Mouse (Mus musculus) fat pad, adult 2 months (tissue): ENCODE data around the gene Cdkn2aip.
A peak's percentile ranks its signal among the peaks of the same experiment; 100 is the strongest.

ENCODE experiments used
- DNase-seq: peaks from one replicate; pipeline ENCODE4 v3.0.0-alpha.2; 2011; ENCODE audit warnings: low read depth, low spot score; ENCODE audit errors: extremely low read depth

Gene Cdkn2aip

DNA sequence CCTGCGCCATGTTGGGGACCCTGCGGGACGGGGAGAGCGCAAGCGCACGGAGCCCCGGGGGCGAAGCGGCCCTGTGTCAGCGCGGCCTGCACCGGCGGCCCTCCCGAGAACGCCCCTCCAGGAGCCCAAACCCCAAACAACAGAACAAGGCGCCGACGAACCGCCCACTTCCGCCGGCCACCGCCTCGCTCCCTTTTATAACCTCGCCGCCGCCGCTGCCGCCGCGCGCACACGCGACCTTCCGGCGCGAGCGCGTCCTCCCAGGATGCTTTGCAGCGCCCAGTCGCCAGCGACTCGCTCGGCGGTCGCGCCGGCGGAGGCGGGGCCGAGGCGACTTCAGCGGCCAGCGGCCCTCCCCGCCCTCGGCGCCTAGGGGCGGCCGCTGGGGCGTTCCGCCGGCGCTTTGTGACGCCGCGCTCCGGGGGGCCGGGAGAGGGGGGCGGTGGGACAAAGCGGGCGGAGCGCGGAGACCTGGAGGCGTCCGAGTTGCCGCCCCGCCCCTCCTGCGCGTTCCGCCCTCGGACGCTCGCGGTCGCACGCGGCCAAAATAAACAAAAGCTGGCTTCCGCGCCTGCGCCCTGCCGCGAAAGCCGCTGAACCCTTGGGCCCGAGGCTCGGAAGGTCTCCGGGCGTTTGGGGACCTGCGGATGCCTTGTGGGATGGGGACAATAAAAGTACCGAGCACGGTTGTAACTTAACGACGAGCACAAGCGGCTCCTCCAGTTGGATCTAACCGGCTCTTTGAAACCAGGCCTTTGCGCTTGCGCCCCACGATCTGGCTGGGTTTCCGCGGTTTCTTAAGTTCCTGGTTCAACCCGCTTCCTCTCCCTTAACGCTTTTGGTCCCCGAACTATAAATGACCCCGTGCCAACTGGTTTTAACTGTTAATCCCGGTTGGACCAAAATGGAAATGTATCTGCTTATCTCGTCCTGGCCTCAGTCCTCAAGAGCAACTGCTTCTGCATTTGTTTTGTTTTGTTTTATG lies at the start of gene Cdkn2aip:
Cdkn2aip (minus strand) TSS at position 172 of the 985 bp plus-strand sequence.
- DNase-seq, result peak; percentile 87

DNA sequence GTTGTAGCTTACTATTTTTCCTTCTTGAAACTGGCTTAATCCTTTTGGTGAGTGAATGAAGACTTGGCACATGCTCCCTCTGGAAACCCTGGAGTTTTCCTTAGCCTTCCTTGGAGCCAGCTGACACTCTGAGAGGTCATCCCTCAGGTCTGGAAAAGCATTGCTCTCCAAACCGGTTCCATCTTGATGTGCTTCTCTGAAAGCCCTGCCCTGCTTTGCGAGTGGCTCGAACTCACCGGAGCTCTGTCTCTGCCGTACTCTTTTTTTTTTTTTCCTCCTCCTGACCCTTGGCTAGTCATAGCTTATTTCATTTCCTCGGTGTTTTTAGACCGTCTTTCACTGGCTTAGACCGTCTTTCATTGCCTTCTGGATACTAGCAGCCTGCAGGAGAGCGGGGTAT lies 49.5 kb upstream of the Cdkn2aip start:
- DNase-seq, result no peak

- no peak for DNase-seq
These were observed 47.0 kb upstream of the Cdkn2aip start for GRCm38 (mm10) chr8:47760685-47761084.

GRCm38 (mm10) chr8:47760186-47760585 lies 46.5 kb upstream of the Cdkn2aip start:
- DNase-seq, result no peak

DNA sequence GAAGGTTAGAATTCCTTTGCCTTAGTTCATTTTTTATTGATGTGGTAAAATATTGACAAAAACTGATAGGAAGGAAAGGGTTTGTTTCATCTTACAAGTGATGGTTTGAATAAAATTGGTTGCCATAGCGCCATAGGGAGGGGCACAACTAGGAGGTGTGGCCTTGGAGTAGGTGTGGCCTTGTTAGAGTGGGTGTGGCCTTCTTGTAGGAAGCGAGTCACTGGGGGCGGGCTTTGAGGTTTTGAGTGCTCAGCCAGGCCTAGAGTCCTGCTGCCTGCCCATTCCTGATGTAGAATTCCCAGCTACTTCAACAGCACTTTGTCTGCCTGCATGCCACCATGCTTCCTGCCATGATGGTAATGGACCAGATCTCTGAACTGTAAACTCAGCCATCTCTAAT lies 39.4 kb upstream of the Cdkn2aip start:
- DNase-seq, result no peak

GRCm38 (mm10) chr8:47750096-47750495 lies 36.4 kb upstream of the Cdkn2aip start:
- DNase-seq, result no peak

DNA sequence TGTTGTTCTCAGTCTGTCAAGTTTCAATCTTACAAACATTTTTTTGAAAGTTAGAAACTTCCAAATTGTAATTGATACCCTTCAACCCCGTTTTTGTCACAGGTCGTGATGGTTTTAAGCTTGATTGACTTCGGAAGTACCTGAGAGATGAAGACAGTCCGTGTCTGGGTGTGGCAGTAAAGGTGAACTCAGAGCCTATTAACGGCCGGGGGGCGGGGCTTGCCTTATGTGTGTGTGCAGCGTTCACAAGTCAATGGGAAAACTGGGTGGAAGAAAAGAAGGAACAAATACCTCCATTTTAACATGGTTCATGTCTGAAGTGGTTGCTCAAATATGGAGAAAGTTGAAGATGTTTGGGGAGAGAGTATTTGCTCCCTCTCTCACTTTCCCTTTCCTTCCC lies 35.8 kb upstream of the Cdkn2aip start:
- no peak for DNase-seq

DNA sequence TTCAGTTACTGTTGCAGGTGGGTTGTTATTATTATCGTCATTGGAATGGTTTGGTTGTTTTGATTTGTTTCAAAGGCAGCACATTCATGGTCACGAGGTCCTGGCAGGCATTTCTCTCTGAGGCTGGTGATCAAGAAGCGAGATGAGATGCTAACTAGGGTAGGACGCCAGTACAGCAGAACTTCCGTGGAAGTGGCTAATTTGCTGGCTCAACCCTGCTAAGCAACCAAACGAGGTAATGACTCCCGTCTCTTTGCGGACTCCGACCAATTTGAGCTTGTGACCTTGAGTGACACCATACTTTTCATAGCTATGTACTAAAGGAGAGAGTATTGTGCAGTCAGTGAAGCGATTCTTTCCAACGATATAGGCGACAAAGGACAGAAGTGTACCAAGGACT lies 32.6 kb upstream of the Cdkn2aip start:
- no peak for DNase-seq

GRCm38 (mm10) chr8:47745848-47746247 lies 32.1 kb upstream of the Cdkn2aip start:
- no peak for DNase-seq

DNA sequence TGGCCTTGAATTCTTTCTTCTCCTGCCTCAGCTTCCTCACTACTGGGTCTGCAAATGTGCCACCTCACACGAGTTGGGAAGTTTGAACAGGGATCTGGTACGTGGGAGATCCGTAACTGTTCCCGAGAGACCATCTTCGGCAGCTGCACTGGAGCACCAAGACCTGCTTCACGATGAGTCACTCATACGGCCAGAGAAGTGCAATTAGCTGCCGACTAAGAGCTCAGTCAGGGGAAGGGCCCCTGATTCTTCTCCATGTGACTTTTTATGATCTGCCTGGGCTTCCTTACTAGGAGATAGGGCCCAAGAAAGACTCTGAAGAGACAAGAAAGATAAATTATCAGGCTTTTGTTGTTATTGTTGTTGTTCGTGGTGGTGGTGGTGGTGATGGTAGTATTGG lies 31.1 kb upstream of the Cdkn2aip start:
- no peak for DNase-seq

DNA sequence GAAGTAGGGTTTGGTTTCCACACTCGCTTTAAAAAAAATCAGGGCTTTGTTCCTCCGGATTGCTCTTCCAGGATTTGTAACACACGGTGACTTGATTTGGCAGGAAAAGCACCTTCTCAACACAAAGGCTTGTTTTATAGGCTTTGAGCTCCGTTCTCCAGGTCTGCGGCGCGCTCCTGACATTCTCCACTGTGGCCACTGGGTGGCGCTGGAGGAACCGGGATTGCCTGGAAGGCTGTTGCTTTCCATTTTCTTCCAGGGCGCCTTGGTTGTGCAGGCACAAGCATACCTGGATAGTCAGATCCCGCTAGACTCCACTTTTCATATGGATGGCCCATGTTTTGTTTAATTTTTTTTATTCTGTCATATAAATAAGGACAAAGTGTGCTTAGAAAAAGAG lies 29.7 kb upstream of the Cdkn2aip start:
- DNase-seq, result no peak

GRCm38 (mm10) chr8:47742992-47743391 lies 29.3 kb upstream of the Cdkn2aip start:
- no peak for DNase-seq

DNA sequence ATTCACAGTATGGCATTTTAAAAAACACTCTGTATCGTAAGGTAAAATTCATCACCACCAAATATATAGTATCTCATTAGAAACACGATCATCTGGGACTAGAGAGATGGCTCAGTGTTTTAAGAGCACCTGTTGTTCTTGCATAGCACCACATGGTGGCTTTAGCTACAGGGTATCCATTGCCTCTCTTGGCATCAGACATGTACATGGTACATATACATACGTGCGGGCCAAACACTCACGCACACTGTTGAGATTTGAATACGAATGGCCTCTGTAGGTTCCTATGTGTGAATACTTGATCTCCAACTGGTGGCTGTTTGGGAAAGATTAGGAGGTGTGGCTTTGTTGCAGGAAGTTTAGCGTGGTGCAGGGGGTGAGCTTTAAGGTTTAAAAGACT lies 28.6 kb upstream of the Cdkn2aip start:
- no peak for DNase-seq

DNA sequence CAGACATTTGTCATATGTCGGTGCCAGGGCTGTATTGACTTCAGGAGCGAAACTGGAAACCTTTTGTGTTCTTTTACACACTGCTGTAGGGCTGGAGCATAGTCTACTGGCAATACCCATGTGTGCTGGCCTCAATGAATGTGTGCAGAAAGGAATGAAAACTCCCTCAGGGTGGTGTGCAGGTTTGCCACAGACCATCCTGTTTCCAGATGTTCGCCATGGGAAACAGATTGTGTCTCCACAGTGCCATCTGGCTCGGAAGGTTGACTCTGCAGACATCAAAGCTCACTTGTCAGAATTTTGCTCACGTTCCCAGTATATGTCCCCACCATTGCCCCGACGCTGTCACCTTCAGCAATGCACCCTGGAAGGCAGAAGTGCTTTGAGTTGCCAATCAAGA lies 23.4 kb upstream of the Cdkn2aip start:
- DNase-seq, result peak; percentile 43

DNA sequence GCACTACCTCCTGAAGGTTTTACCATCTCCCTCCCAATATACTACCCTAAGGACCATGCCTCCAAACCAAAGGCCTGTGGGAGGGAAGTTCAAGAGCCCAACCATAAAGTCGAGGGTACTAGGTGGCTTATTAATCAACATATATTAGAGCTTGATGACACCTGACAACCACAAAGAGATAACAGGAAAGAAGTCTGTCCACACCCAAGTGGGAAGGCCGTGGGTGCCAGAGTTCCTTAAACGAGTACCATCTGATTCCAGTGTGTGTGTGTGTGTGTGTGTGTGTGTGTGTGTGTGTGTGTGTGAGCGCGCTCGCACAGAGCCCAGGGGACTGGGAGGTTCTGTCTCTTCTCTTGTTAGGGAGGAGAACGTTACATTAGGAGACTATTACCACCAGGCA lies 15.6 kb upstream of the Cdkn2aip start:
- no peak for DNase-seq

DNA sequence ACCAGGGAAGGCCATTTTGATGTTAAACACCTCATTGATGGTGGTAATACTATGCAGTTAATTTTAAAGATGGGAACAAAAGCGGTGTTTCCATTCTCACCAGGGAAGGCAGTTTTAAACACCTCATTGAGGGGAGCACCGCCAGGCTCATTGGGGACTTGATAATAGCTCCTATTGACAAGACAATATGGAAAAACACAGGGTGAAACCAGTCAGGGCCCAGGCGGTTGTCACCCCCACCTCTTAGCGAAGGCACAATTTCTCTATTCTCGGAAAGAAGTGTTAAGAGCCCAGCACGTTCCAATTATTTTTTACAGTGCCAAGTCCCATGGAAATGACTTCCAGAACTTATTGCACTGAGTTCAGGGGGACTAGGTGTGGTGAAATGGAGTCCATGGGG lies 13.2 kb upstream of the Cdkn2aip start:
- DNase-seq, result no peak

DNA sequence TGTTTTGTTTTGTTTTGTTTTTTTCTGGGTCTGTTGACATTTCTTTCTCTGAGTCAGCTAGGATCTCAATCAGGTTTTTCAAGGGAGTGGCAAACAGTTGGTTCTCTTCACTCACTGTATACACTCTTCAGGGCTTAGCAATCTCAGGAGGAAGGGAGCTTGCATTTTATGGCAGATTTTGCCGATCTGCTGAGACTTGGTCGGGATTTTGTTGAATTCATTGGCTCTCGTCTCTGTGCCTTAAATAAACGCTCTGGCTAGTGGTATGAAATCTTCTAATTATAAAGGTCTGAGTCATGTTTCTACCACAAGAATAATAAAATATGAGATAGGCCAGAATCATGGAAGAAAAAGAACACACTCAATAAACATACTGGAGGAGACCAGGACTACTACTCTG lies 7.9 kb upstream of the Cdkn2aip start:
- no peak for DNase-seq

GRCm38 (mm10) chr8:47718641-47719040 lies 4.9 kb upstream of the Cdkn2aip start:
- no peak for DNase-seq

DNA sequence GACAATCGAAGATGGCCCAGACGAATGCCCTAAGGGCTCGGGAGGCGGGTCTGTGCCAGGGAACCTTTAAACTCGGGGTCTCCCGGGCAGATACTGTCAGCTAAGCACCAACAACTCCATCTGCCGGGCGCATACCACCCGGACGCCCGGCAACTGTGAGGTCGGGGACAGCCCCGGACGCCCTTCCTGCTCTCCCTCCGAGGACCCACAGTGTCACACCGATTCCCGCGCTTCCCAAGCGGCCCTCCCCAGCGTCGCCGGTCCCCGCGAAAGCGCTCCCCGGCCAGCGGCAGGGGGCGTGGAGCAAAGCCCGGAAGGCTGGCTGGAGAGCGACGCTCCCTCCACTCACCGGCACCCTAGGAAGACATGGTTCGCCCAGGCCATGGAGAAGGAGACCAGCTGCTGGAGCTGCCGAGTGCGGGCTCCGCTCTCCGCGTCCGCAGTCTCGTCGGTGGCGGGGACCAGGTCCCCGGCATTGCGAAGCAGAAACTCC lies 515 bp downstream of the Cdkn2aip start:
- no peak for DNase-seq

DNA sequence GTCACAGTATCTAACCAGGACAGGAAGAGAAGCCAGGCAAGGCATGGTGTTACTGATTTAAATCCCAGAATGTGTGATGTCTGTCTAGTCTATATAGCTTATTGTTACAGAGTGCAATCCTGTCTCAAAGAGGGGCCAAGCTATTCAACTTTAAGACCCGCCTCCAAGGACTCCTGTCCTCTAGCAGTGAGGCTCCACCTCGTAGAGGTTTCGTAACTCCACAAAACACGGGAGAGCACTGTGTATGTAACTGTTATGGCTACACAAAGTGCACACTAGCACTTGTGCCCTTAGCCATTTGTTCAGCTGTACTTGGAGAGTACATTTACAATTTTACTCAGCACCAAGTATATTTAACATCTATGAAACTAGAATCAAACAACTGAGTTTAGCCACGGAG lies 5.6 kb downstream of the Cdkn2aip start:
- DNase-seq, result no peak

DNA sequence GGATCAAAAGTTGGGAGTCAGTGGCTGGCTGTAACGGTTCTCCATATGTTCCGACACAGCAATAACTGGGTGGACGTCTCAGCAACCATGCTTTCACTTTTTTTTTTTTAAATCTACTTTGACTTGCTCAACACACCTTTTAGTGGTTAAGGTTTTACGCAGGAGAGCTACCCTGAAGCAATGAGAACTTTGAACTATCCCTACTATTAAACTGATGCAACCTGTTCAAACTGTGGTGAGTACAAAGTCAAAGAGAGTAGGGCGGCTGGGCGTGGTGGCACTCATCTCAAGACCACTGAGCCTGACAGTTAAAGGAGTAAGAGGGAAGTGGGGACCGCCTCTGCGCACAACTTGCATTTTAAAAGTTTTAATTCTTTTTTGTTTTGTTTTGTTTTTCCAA lies 7.0 kb downstream of the Cdkn2aip start:
- DNase-seq, result no peak

- no peak for DNase-seq
These were observed 11.4 kb downstream of the Cdkn2aip start for GRCm38 (mm10) chr8:47702333-47702732.

GRCm38 (mm10) chr8:47697696-47698095 lies 16.0 kb downstream of the Cdkn2aip start:
- DNase-seq, result no peak
